Mouse (Mus musculus) cerebral cortex, adult 2 months (tissue): Measurements from ENCODE around the gene Khdc1c.

Experiments
- WGBS: fragments of 180-500 bp; shearing (Covaris S2); methylation state at CpG from one replicate; pipeline ENCODE4 v1.1.7; 2018; 5-methylcytosine and 5-hydroxymethylcytosine counted together

The Khdc1c gene

GRCm38 (mm10) chr1:21368031-21368430, at the start of gene Khdc1c:
Gene Khdc1c, plus strand, starts transcription at chr1:21368331.
- 79% methylated on average over 1 of the region's 1 CpGs for WGBS

GRCm38 (mm10) chr1:21320271-21320670, 47.9 kb upstream of the Khdc1c start:
- 90% methylated on average over 5 of the region's 5 CpGs for WGBS

- WGBS: 78% methylated on average over 1 of the region's 1 CpGs
Measured at GRCm38 (mm10) chr1:21321656-21322055, 46.5 kb upstream of the Khdc1c start.

- WGBS: 67% methylated on average over 1 of the region's 1 CpGs
Measured at GRCm38 (mm10) chr1:21323996-21324574, 44.0 kb upstream of the Khdc1c start.

- 81% methylated on average over 1 of the region's 1 CpGs for WGBS
Measured at GRCm38 (mm10) chr1:21324633-21325032, 43.5 kb upstream of the Khdc1c start.

- WGBS: 91% methylated on average over 7 of the region's 7 CpGs
Measured at GRCm38 (mm10) chr1:21326733-21327132, 41.4 kb upstream of the Khdc1c start.

GRCm38 (mm10) chr1:21333222-21333973, 34.7 kb upstream of the Khdc1c start:
- 81% methylated on average over 16 of the region's 16 CpGs for WGBS

- 91% methylated on average over 1 of the region's 1 CpGs for WGBS
Measured at GRCm38 (mm10) chr1:21340745-21341144, 27.4 kb upstream of the Khdc1c start.

GRCm38 (mm10) chr1:21344253-21344652, 23.9 kb upstream of the Khdc1c start:
- 60% methylated on average over 4 of the region's 4 CpGs for WGBS

GRCm38 (mm10) chr1:21344752-21345151, 23.4 kb upstream of the Khdc1c start:
- 85% methylated on average over 7 of the region's 7 CpGs for WGBS

- WGBS: 82% methylated on average over 2 of the region's 2 CpGs
Measured at GRCm38 (mm10) chr1:21349341-21349740, 18.8 kb upstream of the Khdc1c start, which contains the start of gene Khdc1a. Gene Khdc1a, plus strand, starts transcription at chr1:21349641.

GRCm38 (mm10) chr1:21383256-21383655, 15.1 kb downstream of the Khdc1c start, which contains the start of gene Khdc1b:
Gene Khdc1b, plus strand, starts transcription at chr1:21383556.
- WGBS: 86% methylated on average over 1 of the region's 1 CpGs

- WGBS: 78% methylated on average over 6 of the region's 6 CpGs
Measured at GRCm38 (mm10) chr1:21391138-21391671, 23.1 kb downstream of the Khdc1c start.

GRCm38 (mm10) chr1:21402804-21403203, 34.7 kb downstream of the Khdc1c start:
- WGBS: 68% methylated on average over 8 of the region's 8 CpGs

GRCm38 (mm10) chr1:21407266-21407665, 39.1 kb downstream of the Khdc1c start:
- WGBS: 73% methylated on average over 2 of the region's 2 CpGs

GRCm38 (mm10) chr1:21411331-21412196, 43.4 kb downstream of the Khdc1c start:
- 24% methylated on average over 18 of the region's 18 CpGs for WGBS

GRCm38 (mm10) chr1:21412197-21412555, 44.0 kb downstream of the Khdc1c start:
- 68% methylated on average over 2 of the region's 2 CpGs for WGBS
